Mouse (Mus musculus) E14TG2a.4 (cell line): ENCODE data around the gene Eif5.

Experiments used
- CTCF ChIP-seq: conservative IDR thresholded peaks from 2 replicates; pipeline ENCODE4 v1.5.1; 2014; ENCODE audit warnings: low read length
- NANOG ChIP-seq: IDR thresholded peaks from 2 replicates; pipeline ENCODE4 v1.6.1; 2014; ENCODE audit warnings: borderline replicate concordance, low read length, mixed read lengths
- POU5F1 ChIP-seq: IDR thresholded peaks from 2 replicates; pipeline ENCODE4 v1.6.1; 2014; ENCODE audit warnings: low read length, borderline replicate concordance

- TF ChIP-seq CTCF (no peak), NANOG (no peak), POU5F1 (no peak)
These were observed 34.2 kb upstream of the Eif5 start for GRCm38 (mm10) chr12:111503571-111503970.
